In genomic region chr17:6141344-6141743, GRCm38 (mm10) we compare ENCODE assay signal across 19 mouse cellular contexts. TPM values are rescaled to one million over a fixed set of nuclear protein-coding genes. Genes with fewer than 3 reads are reported as not detected.
DNase-seq lines count a peak whose midpoint lies in the region; ATAC-seq lines count a peak whose summit lies in the region.
"Had no signal": no experiment of that assay in that cellular context is flagged by ENCODE, and none has a peak within 500 bp of the region (broad histone marks: within the 10 kb centered on the region; RNA-seq: fewer than 3 reads in every experiment).

No protein-coding gene starts in this region.

- no peak for DNase-seq in heart, adult 8-10 months (ENCODE audit: low spot score)
- peak; percentile 75 for DNase-seq in 3T3-L1 (ENCODE audit: low read depth, low spot score)
- DNase-seq in NIH3T3 (ENCODE audit: low read depth), result peak; percentile 47
- no peak for DNase-seq in ovary, postnatal 36 days (ENCODE audit: low spot score)
- DNase-seq: adrenal gland, postnatal 10 days; cerebellum, adult 11-12 months; cerebellum, adult 9-10 months; cerebellum, postnatal 25 days; gastrocnemius, postnatal 14 days; heart, adult 2 months; kidney, adult 11 months had no signal

- no peak overlapping the region for H3K9ac ChIP-seq in heart, embryonic 13.5 days
- no peak overlapping the region for H3K9ac ChIP-seq in stomach, embryonic 16.5 days (ENCODE audit: low read length)
- H3K9ac ChIP-seq in hindbrain, embryonic 13.5 days, result no peak overlapping the region
- H3K9ac ChIP-seq: embryonic facial prominence, embryonic 13.5 days; forebrain, embryonic 15.5 days; heart, embryonic 12.5 days; hindbrain, embryonic 15.5 days had no signal

- no peak for ATAC-seq in heart, embryonic 13.5 days (ENCODE audit: extremely low read depth, insufficient number of reproducible peaks, low FRiP score, low TSS enrichment)
- 0 out of 2 replicates have a peak, but pooled peaks have one; percentile 56 for ATAC-seq in stomach, embryonic 16.5 days (ENCODE audit: insufficient read depth, low FRiP score)
- no peak for ATAC-seq in hindbrain, embryonic 13.5 days (ENCODE audit: low FRiP score)
- ATAC-seq: forebrain, embryonic 15.5 days had no signal

- no peak overlapping the region for H3K4me2 ChIP-seq in heart, embryonic 13.5 days
- H3K4me2 ChIP-seq in stomach, embryonic 16.5 days (ENCODE audit: low read depth, low read length), result no peak overlapping the region
- H3K4me2 ChIP-seq in hindbrain, embryonic 13.5 days, result no peak overlapping the region
- H3K4me2 ChIP-seq: embryonic facial prominence, embryonic 13.5 days; forebrain, embryonic 15.5 days; heart, embryonic 12.5 days; hindbrain, embryonic 15.5 days had no signal

- peaks cover 54% of the 10 kb centered on the region for H3K36me3 ChIP-seq in heart, embryonic 13.5 days
- H3K36me3 ChIP-seq in stomach, embryonic 16.5 days (ENCODE audit: control insufficient read depth, insufficient read depth, low read length), result no peaks in the 10 kb centered on the region
- peaks cover 49% of the 10 kb centered on the region for H3K36me3 ChIP-seq in hindbrain, embryonic 13.5 days

- WGBS in heart, embryonic 13.5 days, result 90% methylated on average over 2 of the region's 2 CpGs
- 72% methylated on average over 2 of the region's 2 CpGs for WGBS in stomach, embryonic 16.5 days
- 94% methylated on average over 2 of the region's 2 CpGs for WGBS in hindbrain, embryonic 13.5 days

- peaks cover 14% of the 10 kb centered on the region for H3K4me1 ChIP-seq in heart, embryonic 13.5 days
- H3K4me1 ChIP-seq in stomach, embryonic 16.5 days (ENCODE audit: control insufficient read depth, insufficient read depth, low read length), result no peaks in the 10 kb centered on the region
- peaks cover 20% of the 10 kb centered on the region for H3K4me1 ChIP-seq in hindbrain, embryonic 13.5 days (replicated peaks)

- 0 out of 2 replicates have a peak overlapping the region, but pooled peaks have one; percentile 36 for H3K27ac ChIP-seq in heart, embryonic 13.5 days (replicated peaks)
- no peak overlapping the region for H3K27ac ChIP-seq in stomach, embryonic 16.5 days (ENCODE audit: low read length)
- no peak overlapping the region for H3K27ac ChIP-seq in hindbrain, embryonic 13.5 days
- H3K27ac ChIP-seq: embryonic facial prominence, embryonic 13.5 days; forebrain, embryonic 15.5 days; heart, adult 2 months; hindbrain, embryonic 15.5 days had no signal

- H3K27me3 ChIP-seq in heart, embryonic 13.5 days (replicated peaks), result no peaks in the 10 kb centered on the region
- no peaks in the 10 kb centered on the region for H3K27me3 ChIP-seq in stomach, embryonic 16.5 days (ENCODE audit: control insufficient read depth, insufficient read depth, low read length)
- H3K27me3 ChIP-seq in hindbrain, embryonic 13.5 days, result no peaks in the 10 kb centered on the region
- H3K27me3 ChIP-seq: embryonic facial prominence, embryonic 13.5 days; forebrain, embryonic 15.5 days; heart, embryonic 12.5 days; hindbrain, embryonic 15.5 days had no signal

- no peaks in the 10 kb centered on the region for H3K9me3 ChIP-seq in heart, embryonic 13.5 days
- no peaks in the 10 kb centered on the region for H3K9me3 ChIP-seq in stomach, embryonic 16.5 days (replicated peaks; ENCODE audit: control insufficient read depth, low read length)
- H3K9me3 ChIP-seq in hindbrain, embryonic 13.5 days, result no peaks in the 10 kb centered on the region
- H3K9me3 ChIP-seq: embryonic facial prominence, embryonic 13.5 days; forebrain, embryonic 15.5 days; heart, embryonic 12.5 days; hindbrain, embryonic 15.5 days had no signal

- H3K4me3 ChIP-seq in heart, embryonic 13.5 days, result no peak overlapping the region
- no peak overlapping the region for H3K4me3 ChIP-seq in stomach, embryonic 16.5 days (replicated peaks; ENCODE audit: low read length)
- no peak overlapping the region for H3K4me3 ChIP-seq in hindbrain, embryonic 13.5 days
- H3K4me3 ChIP-seq: embryonic facial prominence, embryonic 13.5 days; erythroblast, embryonic 14.5 days; forebrain, embryonic 15.5 days; heart, adult 2 months; heart, embryonic 12.5 days; hindbrain, embryonic 15.5 days had no signal

RNA-seq across cellular contexts. Expression of gene Tulp4, which starts 35.1 kb away (rescaled TPM):
- 60.6 and 68.2 TPM in 2 replicates for polyA plus RNA-seq in heart, embryonic 13.5 days (2015; fragmentation: Nextera tagmentation; extraction: Ambion mirVana)
- total RNA-seq in heart, adult 8-10 months (2022), result 100 to 1,000 TPM; 100 to 109 (median 105) TPM
- 54.4 and 75.3 TPM in 2 replicates for polyA plus RNA-seq in stomach, embryonic 16.5 days (2015; fragmentation: Nextera tagmentation; extraction: Ambion mirVana)
- polyA plus RNA-seq in hindbrain, embryonic 13.5 days (2015; fragmentation: Nextera tagmentation; extraction: Ambion mirVana), result 137 and 152 TPM in 2 replicates

Comparison
In these comparisons a context has a peak if more than half of its experiments do, and no peak if none do; other contexts are left out.
1. DNase-seq: peak in 3T3-L1 (single experiment) and NIH3T3 (single experiment); none in heart, adult 8-10 months (single experiment) and ovary, postnatal 36 days (single experiment).